Mouse (Mus musculus) liver, embryonic 14.5 days (tissue): ENCODE measurements around the gene Amdhd2. TPM values are rescaled to one million over a fixed set of nuclear protein-coding genes. Genes with fewer than 3 reads are reported as not detected.

Experiments
- ATAC-seq: fragments of 200-750 bp; cut with Nextera tagmentation; 2 replicates; pipeline ENCODE4 v1.8.0; 2017; ENCODE audit warnings: moderate number of reproducible peaks, mild to moderate bottlenecking, moderate library complexity; ENCODE audit not compliant: insufficient read depth
- DNase-seq, 3 experiments: peaks; one replicate each; pipeline ENCODE4 v3.0.0-alpha.2; 2012 to 2013; ENCODE audit warnings: low read depth in 3 of 3, low spot score in 3 of 3
- H3K27ac ChIP-seq: fragments of 300-500 bp; sonication (generic); 2 replicates; pipeline ENCODE4 v1.5.1; 2014; ENCODE audit warnings: moderate library complexity, mild to moderate bottlenecking, control low read depth, inconsistent platforms
- H3K27me3 ChIP-seq: fragments of 300-500 bp; sonication (generic); 2 replicates; pipeline ENCODE4 v1.6.1; 2014; ENCODE audit warnings: mild to moderate bottlenecking, low read length, moderate library complexity; ENCODE audit not compliant: control insufficient read depth, insufficient read depth
- H3K36me3 ChIP-seq: fragments of 300-500 bp; sonication (generic); replicated peaks from 2 replicates; pipeline ENCODE4 v1.6.1; 2014; ENCODE audit warnings: low read depth; ENCODE audit not compliant: control insufficient read depth, insufficient read depth
- H3K4me1 ChIP-seq, 2 experiments: fragments of 200-500 bp in 1 of 2; fragments of 300-500 bp in 1 of 2; sonication (generic) in 1 of 2; replicated peaks; 2 replicates each; pipeline ENCODE4 v1.6.1; 2012 to 2014; ENCODE audit warnings: antibody characterized with exemption in 1 of 2, inconsistent platforms in 1 of 2, low read length in 1 of 2; ENCODE audit not compliant: control insufficient read depth in 2 of 2, insufficient read depth in 2 of 2
- H3K4me2 ChIP-seq: fragments of 300-500 bp; sonication (generic); 2 replicates; pipeline ENCODE4 v1.6.1; 2014; ENCODE audit warnings: low read depth, mild to moderate bottlenecking, control low read depth, moderate library complexity
- H3K4me3 ChIP-seq, 2 experiments: fragments of 200-500 bp in 1 of 2; fragments of 300-500 bp in 1 of 2; sonication (generic) in 1 of 2; 2 replicates each; pipeline ENCODE4 v1.5.1; 2012 to 2014; ENCODE audit warnings: low read depth in 2 of 2, low read length in 2 of 2, mild to moderate bottlenecking in 2 of 2, control low read depth in 1 of 2, inconsistent platforms in 1 of 2, moderate library complexity in 1 of 2; ENCODE audit not compliant: insufficient read depth in 1 of 2
- H3K9ac ChIP-seq: fragments of 300-500 bp; sonication (generic); replicated peaks from 2 replicates; pipeline ENCODE4 v1.6.1; 2014; ENCODE audit warnings: mild to moderate bottlenecking, control low read depth, moderate library complexity
- H3K9me3 ChIP-seq: fragments of 300-500 bp; sonication (generic); 2 replicates; pipeline ENCODE4 v1.6.1; 2016; ENCODE audit warnings: low read length, mixed read lengths; ENCODE audit not compliant: control insufficient read depth
- CTCF ChIP-seq: IDR thresholded peaks from 2 replicates; pipeline ENCODE4 v1.5.1; 2016; ENCODE audit warnings: antibody characterized with exemption, low read depth, control low read depth
- EP300 ChIP-seq: IDR thresholded peaks from 2 replicates; pipeline ENCODE4 v1.6.1; 2016; ENCODE audit warnings: antibody characterized with exemption, low read depth
- WGBS: fragments of 180-500 bp; shearing (Covaris S2); extraction: QIAGEN DNeasy Blood & Tissue Kit; methylation state at CpG from one replicate; pipeline ENCODE4 v1.1.7; 2014; ENCODE audit not compliant: insufficient replicate concordance; 5-methylcytosine and 5-hydroxymethylcytosine counted together
- polyA plus RNA-seq, 2 experiments: library from polyadenylated mRNA; depleted of rRNA in 1 of 2; stranded (reverse) in 1 of 2; unstranded in 1 of 2; fragments of >200 nt; fragmentation: Nextera tagmentation in 1 of 2; extraction: Ambion mirVana in 1 of 2; gene quantifications; 2 replicates each; pipeline versions ENCODE4 v1.2.1 to v1.2.3; 2012 to 2014

Gene Amdhd2
- polyA plus RNA-seq, 2 experiments: 11.6 to 17.6 TPM

- Histone ChIP-seq H3K4me3 (no peak overlapping the region), H3K4me1 (peaks cover 81 to 87% of the 10 kb centered on the region in 2 experiments), H3K4me2 (peak overlapping the region; percentile 39), H3K9me3 (no peaks in the 10 kb centered on the region), H3K9ac (peak overlapping the region; percentile 4; the same call in 1 of the 2 replicates), H3K27ac (peak overlapping the region; percentile 36), H3K27me3 (no peaks in the 10 kb centered on the region), H3K36me3 (no peaks in the 10 kb centered on the region; the same call in 1 of the 2 replicates)
- DNase-seq (peak; percentile 65 to 71 (median 70)), ATAC-seq (peak; percentile 52; the same call in 1 of the 2 replicates)
- peak; percentile 71 for TF ChIP-seq EP300
- TF ChIP-seq CTCF: no peak
- 15% methylated on average over 4 of the region's 4 CpGs for WGBS
These were observed 35.7 kb upstream of the Amdhd2 start for GRCm38 (mm10) chr17:24199252-24199651.

DNA sequence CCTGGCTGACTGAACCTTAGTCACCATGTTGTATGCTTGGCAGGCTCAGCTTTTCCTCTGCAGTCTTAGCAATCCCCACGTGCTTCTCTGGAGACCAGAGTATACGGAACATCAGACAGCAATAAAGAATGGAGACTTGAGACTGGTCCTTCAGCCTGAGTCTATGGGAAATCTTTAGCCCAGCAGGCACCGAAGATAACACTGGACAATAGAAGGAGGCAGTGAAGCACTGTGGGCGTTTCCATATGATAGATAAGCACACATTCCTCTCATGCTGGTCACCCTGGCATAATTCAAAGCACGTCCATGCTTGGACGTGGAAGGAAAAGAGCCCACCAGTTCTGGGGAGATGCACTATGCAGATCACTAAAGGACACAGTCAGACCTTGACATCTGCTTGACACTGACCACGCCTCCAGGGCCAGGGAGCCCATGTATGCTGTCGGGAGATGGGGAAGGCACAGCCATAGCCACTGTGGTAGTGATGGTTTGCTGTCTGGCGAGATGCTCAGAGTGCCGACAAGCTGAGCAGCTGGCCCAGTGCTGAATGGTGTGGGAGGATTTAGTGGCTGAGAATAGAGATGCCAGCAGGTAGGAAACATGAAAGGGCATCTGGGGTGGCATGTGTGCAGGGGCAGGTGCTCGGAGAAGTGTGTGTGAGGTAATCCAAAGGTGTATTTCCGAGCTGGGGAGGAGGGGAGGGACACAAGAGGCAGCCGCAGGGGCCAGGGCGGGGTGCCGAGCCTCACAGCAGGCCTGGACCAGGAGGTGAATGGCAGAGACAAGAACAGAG lies 33.7 kb upstream of the Amdhd2 start:
- 44% methylated on average over 15 of the region's 15 CpGs for whole genome bisulfite sequencing
- H3K4me1 ChIP-seq: peaks cover 75 to 87% of the 10 kb centered on the region in 2 experiments
- H3K4me3 ChIP-seq: 0 out of 4 replicates have a peak overlapping the region, but pooled peaks of 1 of the 2 experiments have one; percentile 5
- H3K36me3 ChIP-seq: no peaks in the 10 kb centered on the region; the same call in 1 of the 2 replicates
- H3K4me2 ChIP-seq: peak overlapping the region; percentile 29; the same call in 1 of the 2 replicates
- TF ChIP-seq CTCF: no peak
- TF ChIP-seq EP300: peak; percentile 32; the same call in 1 of the 2 replicates
- H3K27ac ChIP-seq: peak overlapping the region; percentile 13; the same call in 1 of the 2 replicates
- peak; percentile 58 to 60 (median 59) for DNase-seq
- H3K27me3 ChIP-seq: no peaks in the 10 kb centered on the region
- peak; percentile 35 for ATAC-seq
- no peak overlapping the region; the same call in none of the 2 replicates for H3K9ac ChIP-seq
- no peaks in the 10 kb centered on the region for H3K9me3 ChIP-seq

DNA sequence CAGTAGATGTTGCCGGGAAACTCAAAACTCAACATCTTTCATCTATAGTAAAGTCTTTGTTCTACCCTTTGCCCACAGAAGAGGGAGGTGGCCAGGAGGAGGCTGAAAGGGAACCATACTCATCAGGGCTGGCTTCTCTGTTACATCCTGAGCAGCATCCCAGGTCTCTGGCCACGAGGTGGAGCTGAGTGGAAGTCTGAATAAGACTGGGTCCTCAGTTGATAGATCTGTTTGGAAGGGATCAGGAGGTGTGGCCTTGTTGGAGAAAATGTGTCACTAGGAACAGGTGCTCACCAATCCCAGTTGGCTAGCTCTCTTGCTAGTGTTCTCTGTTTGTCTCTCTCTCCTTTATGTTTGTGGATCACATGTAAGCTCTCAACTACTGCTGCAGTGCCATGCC lies 31.8 kb upstream of the Amdhd2 start:
- DNase-seq: no peak
- Histone ChIP-seq H3K27ac (no peak overlapping the region), H3K4me1 (peaks cover 58 to 72% of the 10 kb centered on the region in 2 experiments)

GRCm38 (mm10) chr17:24193769-24194168 lies 30.2 kb upstream of the Amdhd2 start:
- H3K9me3 ChIP-seq: no peaks in the 10 kb centered on the region
- DNase-seq (no peak), ATAC-seq (peak; percentile 67)
- peak overlapping the region; percentile 36; the same call in 1 of the 2 replicates for H3K9ac ChIP-seq
- peak overlapping the region; percentile 35 for H3K4me2 ChIP-seq
- H3K27me3 ChIP-seq: no peaks in the 10 kb centered on the region
- H3K4me3 ChIP-seq: no peak overlapping the region
- peak overlapping the region; percentile 56 for H3K27ac ChIP-seq
- H3K4me1 ChIP-seq: peaks cover 44 to 56% of the 10 kb centered on the region in 2 experiments
- 66% methylated on average over 5 of the region's 5 CpGs for WGBS
- peaks cover 5% of the 10 kb centered on the region for H3K36me3 ChIP-seq
- no peak for TF ChIP-seq CTCF

More for the DNA sequence above, 31.8 kb upstream of the Amdhd2 start:
- no peaks in the 10 kb centered on the region for H3K9me3 ChIP-seq
- H3K27me3 ChIP-seq: no peaks in the 10 kb centered on the region
- no peaks in the 10 kb centered on the region for H3K36me3 ChIP-seq
- TF ChIP-seq EP300: no peak
- no peak for TF ChIP-seq CTCF
- no peak overlapping the region for H3K4me2 ChIP-seq
- no peak overlapping the region for H3K9ac ChIP-seq
- H3K4me3 ChIP-seq: no peak overlapping the region
- WGBS: 75% methylated on average over 2 of the region's 2 CpGs
- no peak for ATAC-seq

GRCm38 (mm10) chr17:24193268-24193667 lies 29.7 kb upstream of the Amdhd2 start:
- H3K27me3 ChIP-seq: no peaks in the 10 kb centered on the region
- H3K4me1 ChIP-seq: peaks cover 39 to 51% of the 10 kb centered on the region in 2 experiments
- TF ChIP-seq EP300 (no peak), CTCF (no peak)
- DNase-seq (no peak), ATAC-seq (no peak)
- no peak overlapping the region for H3K4me3 ChIP-seq
- peak overlapping the region; percentile 56 for H3K27ac ChIP-seq
- WGBS: 81% methylated on average over 8 of the region's 8 CpGs
- H3K36me3 ChIP-seq: peaks cover 8% of the 10 kb centered on the region
- no peaks in the 10 kb centered on the region for H3K9me3 ChIP-seq
- H3K9ac ChIP-seq: peak overlapping the region; percentile 36; the same call in 1 of the 2 replicates
- peak overlapping the region; percentile 35 for H3K4me2 ChIP-seq
